Mouse (Mus musculus) T-helper 1 cell (primary cell): ENCODE measurements around the gene Edrf1.

Source experiments
- in situ Hi-C: fragments of 300-600 bp; cut with MboI, MseI; formaldehyde crosslinking; loops from one replicate; pipeline ENCODE4 v1.15.1; 2025; ENCODE audit warnings: high pct_unique_total_duplicates

The Edrf1 gene

DNA sequence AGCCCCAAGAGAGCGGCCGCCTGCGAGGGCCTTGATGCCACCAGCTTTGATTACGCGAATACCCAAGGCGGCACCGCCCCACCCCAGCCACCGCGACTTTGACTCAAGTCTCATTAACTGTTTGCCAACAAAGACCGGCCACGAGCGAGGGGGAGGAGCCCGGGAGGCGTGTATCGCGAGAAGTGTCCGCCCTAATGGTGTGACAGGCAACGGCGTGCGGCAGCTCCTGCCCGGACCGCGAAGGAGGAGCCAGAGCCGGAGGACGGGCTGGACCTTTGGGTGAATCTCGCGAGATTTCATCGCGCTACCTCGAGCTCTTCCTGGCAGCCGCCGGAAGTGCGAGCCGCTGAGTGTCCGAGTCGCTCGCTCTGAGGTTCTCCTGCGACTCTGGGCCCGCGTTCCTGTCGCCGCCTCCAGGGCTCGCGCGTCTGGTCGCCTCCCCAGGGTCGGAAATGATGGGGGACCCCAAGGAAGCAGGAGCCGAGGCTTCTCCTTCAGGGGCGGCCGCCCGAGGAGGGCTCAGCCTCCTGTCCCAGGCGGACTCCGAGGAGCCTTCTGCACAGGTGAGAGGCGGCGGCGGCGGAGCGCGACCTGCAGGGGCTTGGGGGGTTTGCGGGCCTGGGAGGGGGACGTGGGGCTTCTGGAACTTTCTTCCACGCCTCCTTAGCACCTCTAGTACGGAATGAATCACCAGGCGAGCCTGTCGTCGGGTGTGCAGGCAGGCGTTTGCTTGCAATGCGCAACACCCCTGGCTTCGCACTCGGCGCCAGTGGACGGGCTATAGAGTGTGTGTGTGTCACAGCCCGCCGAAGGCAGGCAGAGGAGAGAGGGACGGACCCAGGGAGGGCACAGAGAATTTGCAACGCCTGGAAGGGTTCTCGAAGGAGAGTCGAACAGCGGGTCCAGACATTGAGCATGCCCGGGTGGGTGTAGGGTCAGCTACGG is at the start of gene Edrf1:
Gene Edrf1, plus strand, starts transcription at position 183 of the 945 bp plus-strand sequence.
- in situ Hi-C loops = loop anchor here (10.0 kb wide), 1 partner anchor 1303 kb away; no protein-coding TSS in a partner anchor

DNA sequence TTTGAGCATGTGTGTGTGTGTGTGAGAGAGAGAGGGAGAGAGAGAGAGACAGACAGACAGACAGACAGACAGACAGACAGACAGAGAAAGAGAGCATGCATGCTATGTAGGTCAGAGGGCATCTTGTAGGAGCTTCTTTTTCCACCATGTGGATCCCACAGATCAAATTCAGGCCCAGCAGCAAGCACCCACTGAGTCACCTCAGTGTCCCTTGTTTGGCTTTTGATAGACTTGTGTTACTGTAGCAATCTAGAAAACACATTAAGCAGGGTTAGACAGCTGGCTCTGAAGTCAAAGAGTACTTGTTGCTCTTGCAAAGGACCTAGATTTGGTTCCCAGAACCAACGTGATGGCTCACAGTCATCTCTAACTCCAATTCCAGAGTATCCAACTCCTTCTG is 45.6 kb upstream of the Edrf1 start:
- in situ Hi-C loops = no loop called here

DNA sequence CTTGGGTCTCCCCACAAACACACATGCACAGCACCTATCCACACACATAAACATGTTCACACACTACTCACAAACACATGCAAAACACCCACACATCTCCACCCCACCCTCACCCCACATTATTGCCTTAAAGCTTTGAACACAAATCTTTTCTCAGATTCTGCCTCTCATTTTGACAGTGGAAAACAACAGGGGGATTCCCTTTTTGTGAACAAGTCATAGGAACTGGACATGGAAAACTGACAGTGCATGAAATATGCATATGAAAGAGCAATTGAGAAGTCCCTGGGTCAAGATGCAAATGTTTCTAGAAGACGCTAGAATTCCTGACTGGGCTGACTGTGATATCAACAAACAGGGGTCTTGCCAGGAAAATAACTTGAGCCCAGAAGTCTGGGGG is 36.8 kb upstream of the Edrf1 start:
- in situ Hi-C loops = no loop called here

DNA sequence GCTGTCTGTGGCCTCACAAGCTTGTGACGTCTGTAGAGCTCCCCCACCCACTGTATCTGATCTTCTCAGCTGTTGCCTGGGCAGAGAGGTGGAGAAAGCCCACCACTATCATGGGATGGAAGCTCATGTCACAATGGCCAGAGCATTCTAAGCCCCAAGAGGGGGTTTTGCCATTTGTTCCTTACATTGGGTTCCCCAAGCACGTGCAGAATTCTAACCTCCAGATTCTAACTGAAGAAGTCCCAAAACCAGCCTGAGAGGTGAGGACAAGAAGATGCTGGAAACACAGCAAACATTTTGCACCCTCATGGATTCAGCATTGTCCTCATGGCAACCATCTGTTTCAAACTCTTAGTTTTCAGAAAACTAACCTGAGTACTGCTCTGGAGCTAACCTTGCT is 35.3 kb upstream of the Edrf1 start, which contains the start of gene Tex36:
Gene Tex36, minus strand, starts transcription at position 101 of the 400 bp plus-strand sequence.
- in situ Hi-C loops = no loop called here

DNA sequence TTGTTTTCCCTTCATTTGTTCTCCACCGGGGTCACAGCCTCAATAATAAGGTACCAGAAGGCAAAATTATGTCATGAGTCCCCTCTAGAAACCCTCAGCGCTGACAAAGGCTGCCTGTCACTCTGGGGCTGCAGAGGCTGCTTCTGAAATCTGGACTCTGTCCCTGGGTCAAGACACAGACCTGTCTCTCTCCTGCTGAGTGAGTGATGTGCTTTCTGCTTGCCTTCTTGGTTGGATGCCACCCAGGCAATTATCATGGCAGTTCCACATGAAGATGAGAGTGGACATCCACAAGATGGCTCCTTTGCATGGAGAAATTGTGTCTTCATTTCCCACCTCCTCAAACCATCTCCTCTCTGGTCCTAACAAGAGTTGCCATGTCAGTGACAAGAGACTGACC is 34.2 kb upstream of the Edrf1 start:
- in situ Hi-C loops = no loop called here

DNA sequence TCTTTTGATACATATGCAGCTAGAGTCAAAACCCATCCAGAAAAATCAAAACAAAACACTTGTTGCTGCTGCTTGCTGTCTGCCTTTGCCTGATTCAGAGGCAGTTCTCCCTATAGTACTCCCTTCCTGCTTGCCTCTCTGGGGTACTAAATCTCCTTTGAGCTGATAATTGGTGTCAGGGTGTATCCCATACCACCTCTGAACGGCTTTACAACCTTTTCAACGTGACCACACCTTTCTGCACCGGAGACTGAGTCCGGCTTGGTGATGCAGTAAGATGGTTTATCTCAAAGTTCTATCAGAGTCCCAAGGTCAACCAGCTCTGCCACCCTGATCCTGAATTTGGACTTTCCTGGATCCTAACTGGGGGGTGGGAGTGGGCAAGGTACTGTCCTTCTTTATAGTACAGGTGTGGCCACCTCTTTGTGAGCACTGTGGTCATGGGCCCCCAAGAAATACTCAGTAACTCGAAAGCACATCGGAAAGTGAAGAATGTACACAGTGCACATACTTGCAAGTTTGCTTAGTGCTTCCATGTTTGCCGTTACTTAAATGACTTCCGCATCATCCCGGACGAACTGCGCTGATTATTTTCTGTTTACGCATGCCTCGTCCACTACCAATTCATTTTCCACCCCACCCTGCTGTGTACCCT is 32.8 kb upstream of the Edrf1 start:
- in situ Hi-C loops = no loop called here

DNA sequence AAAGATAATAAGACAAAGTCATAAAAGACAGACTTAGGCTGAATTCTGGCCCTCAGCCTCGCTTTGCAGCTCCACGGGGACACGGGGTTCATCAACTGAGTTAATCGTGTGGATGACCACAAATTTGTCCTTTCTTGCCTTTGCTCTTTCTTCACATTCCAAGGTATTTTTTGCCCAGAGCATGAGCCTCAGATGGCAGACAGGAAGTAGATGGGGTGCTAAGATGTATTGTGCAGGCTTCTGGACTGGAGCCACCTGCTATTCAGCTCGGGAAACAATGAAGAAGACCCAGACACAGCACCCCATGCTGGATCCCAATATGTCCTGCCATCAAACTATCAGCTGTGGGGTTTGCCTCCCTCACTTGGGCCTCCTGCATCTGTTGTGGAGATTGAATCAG is 30.0 kb upstream of the Edrf1 start:
- in situ Hi-C loops = no loop called here

DNA sequence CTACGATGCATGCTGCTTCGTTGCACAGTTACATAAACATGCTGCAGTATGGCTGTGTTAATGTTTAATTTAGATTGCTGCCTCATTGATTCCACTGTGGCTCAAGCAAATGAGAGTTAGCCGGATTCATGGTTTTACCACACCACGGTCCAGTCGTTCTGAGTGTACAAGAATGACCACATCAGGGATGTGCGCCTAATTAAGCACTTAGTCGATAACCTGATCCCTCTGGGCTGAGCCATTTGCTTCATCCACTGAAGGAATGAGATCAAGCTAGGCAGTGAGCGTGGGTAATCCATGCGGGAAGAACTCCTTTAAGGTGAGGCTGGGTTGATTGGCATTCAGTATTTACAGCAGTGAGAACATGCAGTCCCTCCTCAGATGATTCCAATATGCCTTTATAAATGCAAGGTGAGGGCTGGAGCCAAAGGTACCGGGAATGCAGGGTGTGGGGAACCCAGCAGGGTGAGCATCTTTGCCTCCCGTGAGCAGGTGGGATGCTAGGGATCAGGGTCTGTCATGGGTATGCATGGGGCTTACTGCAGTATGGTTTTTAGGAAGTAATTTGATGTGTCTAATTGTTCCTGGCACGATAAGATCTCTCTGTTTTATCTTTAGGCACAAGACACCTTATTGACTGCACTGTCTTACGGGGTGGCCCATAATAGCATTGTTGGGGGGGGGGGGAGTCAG is 29.3 kb upstream of the Edrf1 start:
- in situ Hi-C loops = no loop called here

DNA sequence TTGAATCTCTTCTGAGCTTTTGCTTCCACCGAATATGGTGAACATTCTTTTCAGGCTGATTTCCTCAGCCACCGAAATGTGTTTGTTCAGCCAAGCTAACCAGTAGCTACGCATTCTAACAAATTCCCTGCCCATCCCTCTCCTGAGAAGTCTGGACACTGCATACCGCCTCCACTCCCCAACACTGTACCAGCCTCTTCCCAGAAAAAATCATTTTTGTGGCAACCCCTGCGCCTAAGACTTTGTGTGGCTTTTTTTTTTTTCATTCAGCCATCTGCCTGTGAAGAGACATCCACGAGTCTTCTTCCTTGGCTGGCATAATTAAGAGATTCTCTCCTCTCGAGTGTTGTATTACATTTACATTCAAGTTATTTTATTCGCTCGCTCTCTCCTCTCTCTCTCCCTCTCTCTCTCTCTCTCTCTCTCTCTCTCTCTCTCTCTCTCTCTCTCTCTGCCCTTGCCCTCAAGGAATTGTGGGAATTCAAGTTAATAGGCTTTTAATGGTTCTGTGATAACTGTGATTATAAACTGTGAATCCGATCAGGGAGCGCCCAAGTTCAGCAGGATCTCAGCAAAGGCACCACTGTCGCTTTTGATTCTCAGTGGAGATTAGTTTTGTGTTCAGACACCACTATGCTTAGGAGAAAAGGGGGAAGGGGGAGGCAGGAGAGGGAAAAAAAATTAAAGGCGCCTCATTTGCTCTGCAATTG is 28.6 kb upstream of the Edrf1 start:
- in situ Hi-C loops = no loop called here

DNA sequence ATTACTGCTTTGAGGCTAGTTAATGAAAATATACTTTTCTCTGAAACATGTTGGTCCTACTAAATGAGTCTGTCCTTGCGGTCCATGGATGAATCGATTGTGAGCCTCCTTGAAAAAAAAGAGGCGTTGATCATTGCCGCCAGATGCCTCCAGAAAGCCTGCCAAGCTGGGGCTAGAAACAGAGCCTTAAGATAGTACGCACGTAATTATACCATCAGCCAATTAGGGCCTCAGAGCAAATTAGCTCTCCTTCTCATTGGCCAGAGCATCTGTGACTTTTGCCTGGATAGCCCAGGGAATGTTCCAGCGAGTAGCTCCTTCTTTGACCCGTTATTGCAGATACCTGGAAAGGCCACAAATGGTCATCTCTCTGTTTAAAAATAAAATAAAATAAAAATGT is 27.8 kb upstream of the Edrf1 start:
- in situ Hi-C loops = no loop called here

DNA sequence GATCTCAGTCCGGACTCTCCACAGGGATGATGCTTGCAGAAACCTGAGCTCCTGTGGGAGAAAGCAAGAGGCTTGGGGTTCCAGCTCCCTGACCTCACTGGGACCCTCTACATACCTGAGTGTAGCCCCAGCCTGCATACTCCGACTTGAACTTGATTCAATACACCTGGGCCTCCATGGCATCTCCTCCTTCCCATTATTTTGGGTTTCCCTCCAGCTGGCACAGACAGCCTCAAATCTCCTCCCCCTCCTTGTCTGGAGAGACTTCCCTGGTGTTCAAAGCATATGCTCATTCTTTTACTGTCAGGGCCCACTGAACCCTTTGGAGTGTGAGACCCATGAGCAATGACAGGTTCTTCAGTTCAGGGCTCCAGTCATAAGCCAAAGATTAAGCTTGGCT is 24.4 kb upstream of the Edrf1 start:
- in situ Hi-C loops = loop anchor here (10.0 kb wide), 1 partner anchor 1178 kb away; no protein-coding TSS in a partner anchor

DNA sequence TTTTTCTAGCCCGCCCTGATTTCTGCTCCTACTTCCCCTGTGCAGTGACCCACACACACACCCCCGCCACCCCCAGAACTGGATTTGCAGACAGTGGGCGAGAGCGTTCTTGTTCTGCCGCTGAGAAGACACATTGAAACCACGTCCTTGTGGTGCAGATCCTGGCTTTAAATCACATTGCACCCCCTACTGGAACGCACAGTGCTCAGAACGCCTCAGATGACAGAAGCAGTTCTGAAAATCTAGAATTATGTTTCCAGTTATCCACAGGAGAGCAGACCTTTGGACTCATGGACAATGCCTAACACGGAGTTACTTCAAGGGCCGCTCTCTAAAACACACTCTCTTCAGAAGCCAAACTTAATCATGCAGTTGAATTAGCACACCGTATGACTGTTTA is 16.6 kb upstream of the Edrf1 start:
- in situ Hi-C loops = no loop called here

DNA sequence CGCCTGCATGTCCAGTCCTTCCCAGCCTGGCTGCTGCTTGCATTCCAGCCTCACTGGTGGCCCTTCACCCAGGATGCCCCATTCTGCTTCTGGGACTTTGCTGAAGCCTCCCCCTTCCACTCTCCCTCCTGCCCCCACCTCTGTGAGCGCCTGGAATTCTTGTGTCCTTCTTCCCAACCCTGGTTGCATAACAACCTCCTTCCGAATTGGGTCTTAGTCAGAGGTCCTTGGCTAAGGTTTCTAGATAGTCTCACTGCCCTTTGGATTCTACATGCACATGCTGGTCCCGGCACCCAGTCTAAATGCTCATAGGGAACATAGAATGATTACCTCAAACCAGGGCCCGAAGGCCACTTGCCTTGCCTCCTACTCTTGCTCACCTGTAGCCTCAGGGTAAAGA is 14.1 kb upstream of the Edrf1 start:
- in situ Hi-C loops = no loop called here

DNA sequence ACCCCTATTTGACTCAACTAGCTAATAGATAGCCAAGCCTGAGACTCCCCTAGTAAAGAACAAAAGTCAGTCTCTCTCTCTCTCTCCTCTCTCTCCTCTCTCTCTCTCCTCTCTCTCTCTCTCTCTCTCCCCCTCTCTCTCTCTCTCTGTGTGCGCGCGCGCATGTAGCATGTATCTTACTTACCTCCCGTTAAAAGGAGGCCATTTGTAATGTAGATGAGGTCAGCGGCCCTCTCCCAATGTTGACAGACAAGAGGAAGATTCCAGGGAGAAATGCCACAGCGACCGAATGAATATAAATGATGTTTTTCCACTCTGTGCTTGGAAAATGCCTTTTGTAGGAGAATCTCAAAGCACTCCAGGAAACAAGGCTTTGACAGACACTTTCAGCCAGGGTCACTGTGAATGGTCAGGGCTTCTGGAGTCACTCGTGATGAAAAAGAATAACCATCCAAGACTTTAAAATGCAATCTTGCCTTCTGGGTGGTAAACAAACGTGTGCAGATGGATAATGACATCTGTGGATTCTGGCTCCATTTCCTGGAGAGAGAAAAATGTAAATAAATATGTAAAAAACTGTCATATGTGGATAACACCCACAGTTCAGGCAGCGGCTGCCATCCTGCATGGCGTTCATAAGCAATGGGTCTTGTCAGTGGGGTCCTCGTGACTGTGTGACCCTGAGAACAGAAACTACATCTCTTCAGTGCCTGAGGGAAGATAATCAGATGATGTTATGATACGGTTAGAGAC is 10.0 kb upstream of the Edrf1 start:
- in situ Hi-C loops = no loop called here

DNA sequence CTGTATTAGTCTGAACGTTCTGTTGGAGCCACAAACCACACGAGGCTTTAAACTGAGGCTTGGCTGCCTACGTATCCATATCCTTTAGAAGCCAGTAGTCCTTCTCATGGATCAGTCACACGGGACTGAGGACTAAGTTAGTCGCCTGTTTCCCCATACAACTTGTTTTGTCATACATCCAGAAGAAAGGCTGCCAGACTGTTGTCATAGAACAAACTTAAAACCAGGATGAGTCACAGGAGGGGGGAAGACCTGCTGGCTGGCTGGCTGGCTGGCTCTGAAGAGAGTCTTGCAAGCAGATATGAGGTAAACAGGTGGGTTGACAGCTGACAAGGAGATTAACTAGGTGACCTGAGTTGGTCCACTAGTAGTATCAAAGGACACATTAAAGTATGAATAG is 6.5 kb upstream of the Edrf1 start:
- in situ Hi-C loops = loop anchor here (5.0 to 10.0 kb wide), 2 partner anchors 504 to 1296 kb away; no protein-coding TSS in a partner anchor

DNA sequence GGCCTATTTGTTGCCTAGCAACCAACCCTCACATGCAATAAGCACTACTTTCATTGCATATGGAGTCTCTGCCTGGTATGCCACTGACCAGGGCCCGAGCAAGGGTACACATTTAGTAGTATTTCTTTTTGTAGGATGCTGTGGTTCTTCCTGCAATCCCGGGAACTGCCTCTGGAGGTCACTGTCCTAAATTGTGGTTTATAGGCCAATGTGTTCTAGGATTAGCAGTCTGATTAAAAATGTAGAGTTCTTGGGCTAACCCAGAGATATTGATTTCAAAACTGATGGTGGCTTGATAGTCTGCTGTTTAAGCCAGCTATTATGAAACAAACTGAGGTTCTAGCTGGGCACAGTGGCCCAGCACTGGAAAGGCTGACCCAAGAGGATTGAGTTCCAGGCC is 4.9 kb upstream of the Edrf1 start:
- in situ Hi-C loops = loop anchor here (5.0 to 10.0 kb wide), 2 partner anchors 505 to 1298 kb away; no protein-coding TSS in a partner anchor

DNA sequence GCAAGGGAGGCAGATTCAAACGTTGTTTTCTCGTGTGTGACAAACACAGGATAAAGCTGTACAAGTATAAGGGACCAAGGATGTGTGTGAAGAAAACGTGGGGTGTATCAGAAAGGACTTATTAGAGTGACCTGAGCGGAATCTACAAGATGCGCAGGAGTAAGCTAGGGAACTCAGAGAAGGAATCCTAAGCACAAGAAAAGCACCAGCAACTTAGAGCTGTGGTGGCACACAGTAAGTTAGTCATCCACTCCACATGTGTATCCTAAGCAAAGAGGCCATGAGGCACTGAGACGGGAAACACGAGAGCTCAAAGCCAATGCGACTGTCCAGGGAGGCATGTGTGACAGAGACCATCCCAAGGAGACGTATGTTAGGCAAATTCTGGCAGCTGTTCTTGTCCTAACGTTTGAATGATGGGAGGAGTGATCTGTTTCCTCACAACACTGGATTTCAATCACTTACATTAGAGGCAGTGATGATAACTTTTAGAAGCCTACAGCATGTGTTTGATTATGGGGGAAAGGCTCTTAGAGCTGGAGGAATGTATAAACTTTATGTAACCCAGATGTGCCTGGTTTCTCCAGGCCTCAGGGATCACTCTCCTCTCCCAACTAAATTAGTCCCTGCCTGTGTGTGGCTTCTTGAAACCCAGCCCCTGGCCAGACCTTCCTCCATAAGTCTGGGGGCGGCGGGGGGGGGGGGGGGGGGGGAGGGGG is 2.3 kb upstream of the Edrf1 start:
- in situ Hi-C loops = loop anchor here (5.0 to 10.0 kb wide), 2 partner anchors 508 to 1300 kb away; no protein-coding TSS in a partner anchor

DNA sequence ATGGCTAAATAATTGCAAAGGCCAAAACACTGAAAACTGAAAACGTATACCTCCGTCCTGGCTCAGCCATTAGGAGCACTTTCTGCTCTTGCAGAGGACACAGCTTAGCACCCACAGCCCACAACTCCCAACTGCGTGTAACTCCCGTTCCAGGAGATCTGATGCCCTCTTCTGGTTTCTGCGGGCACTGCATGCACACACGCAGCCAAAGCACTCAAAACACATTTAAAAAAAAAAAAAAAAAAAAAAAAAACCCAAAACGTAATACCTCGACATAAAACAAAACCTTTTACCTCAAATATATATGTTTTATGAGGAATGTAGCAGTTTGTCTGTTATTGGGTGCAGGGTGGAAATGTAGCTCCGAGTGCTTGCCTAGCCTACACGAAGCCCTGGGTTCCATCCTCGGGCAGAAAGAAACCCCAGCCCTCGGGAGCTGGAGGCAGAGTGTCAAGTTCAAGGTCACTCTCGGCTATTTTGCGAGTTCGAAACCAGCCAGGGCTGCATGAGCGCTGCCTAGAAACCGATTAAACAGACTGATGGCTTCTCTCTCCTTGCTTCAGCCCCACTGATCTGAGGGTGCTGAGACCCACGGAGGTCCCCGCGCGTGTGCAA is 498 bp upstream of the Edrf1 start:
- in situ Hi-C loops = loop anchor here (10.0 kb wide), 1 partner anchor 1302 kb away; no protein-coding TSS in a partner anchor

DNA sequence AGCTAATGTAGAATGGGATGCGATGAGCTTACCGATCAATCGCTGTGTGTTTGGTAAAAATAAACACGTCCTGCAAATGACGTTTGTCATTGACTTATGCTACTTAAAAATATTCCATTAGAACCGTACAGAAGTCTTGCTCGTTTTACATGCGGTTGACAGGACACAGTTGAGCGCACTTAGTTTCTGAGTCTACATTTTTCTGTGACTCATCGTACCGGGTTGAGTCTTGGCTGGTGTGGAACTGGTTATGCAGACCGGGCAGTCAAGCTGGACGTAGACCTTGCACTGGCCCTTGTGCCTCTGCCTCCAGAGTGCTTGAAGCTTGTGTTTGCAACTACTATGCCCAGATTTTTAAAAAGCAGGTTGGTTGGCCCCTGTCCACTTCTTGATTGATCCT is 963 bp downstream of the Edrf1 start:
- in situ Hi-C loops = loop anchor here (10.0 kb wide), 1 partner anchor 1304 kb away; no protein-coding TSS in a partner anchor
